Mouse (Mus musculus): Measurements from ENCODE around the gene Map3k15. TPM values are rescaled to one million over a fixed set of nuclear protein-coding genes. Genes with fewer than 3 reads are reported as not detected.
A peak's percentile ranks its signal among the peaks of the same experiment; 100 is the strongest.

Gene Map3k15
- polyA plus RNA-seq, 1 experiment = 0.01 TPM

- no peak for TF ChIP-seq E2F4 (IDR thresholded peaks at IDR 0.05; ENCODE audit: insufficient read depth)
- TF ChIP-seq SRF (IDR thresholded peaks at IDR 0.05; ENCODE audit: control insufficient read depth, insufficient read length, low read depth) = no peak
- TF ChIP-seq REST (IDR thresholded peaks at IDR 0.05; ENCODE audit: insufficient read depth, insufficient read length) = no peak
- no peak for TF ChIP-seq TCF12 (IDR thresholded peaks at IDR 0.05; ENCODE audit: insufficient read depth, poor library complexity, severe bottlenecking)
- no peak for TF ChIP-seq CEBPB (IDR thresholded peaks at IDR 0.05; ENCODE audit: insufficient read depth, poor library complexity, severe bottlenecking)
- TF ChIP-seq MYOD1 (IDR thresholded peaks at IDR 0.05; ENCODE audit: control insufficient read depth in 1 of 3, insufficient read length in 2 of 3, low read depth in 2 of 3) = no peak
- no peak for TF ChIP-seq MAX (IDR thresholded peaks at IDR 0.05; ENCODE audit: low read depth)
- TF ChIP-seq POLR2A (IDR thresholded peaks at IDR 0.05; ENCODE audit: insufficient read length, low read depth) = no peak
- no peak for TF ChIP-seq MYOG (IDR thresholded peaks at IDR 0.05; ENCODE audit: control insufficient read depth in 1 of 3, insufficient read depth in 1 of 3, insufficient read length in 2 of 3, low read depth in 2 of 3)
- TF ChIP-seq TCF3 (IDR thresholded peaks at IDR 0.05; ENCODE audit: insufficient read length, low read depth) = no peak
- no peak for TF ChIP-seq POLR2AphosphoS2 (IDR thresholded peaks at IDR 0.05; ENCODE audit: insufficient read length, low read depth)
- no peak for TF ChIP-seq USF1 (IDR thresholded peaks at IDR 0.05; ENCODE audit: low read depth)
- no peaks in the 10 kb centered on the region for H3K36me3 ChIP-seq (ENCODE audit: control insufficient read depth, insufficient read depth)
- no peak overlapping the region for H3K4me2 ChIP-seq (ENCODE audit: low read depth)
- H3K4me3 ChIP-seq = no peak overlapping the region
- H3ac ChIP-seq (ENCODE audit: control insufficient read depth, insufficient read length) = no peak overlapping the region
- H3K79me2 ChIP-seq (ENCODE audit: control insufficient read depth, insufficient read depth) = no peaks in the 10 kb centered on the region
- no peaks in the 10 kb centered on the region for H3K27me3 ChIP-seq (ENCODE audit: control insufficient read depth, insufficient read depth, insufficient read length)
Measured at GRCm38 (mm10) chrX:160116074-160116473, 127.8 kb downstream of the Map3k15 start.

GRCm38 (mm10) chrX:160116658-160117057 is 128.4 kb downstream of the Map3k15 start:
- TF ChIP-seq MAX (IDR thresholded peaks at IDR 0.05; ENCODE audit: low read depth) = no peak
- H3K79me2 ChIP-seq (ENCODE audit: control insufficient read depth, insufficient read depth) = no peaks in the 10 kb centered on the region
- H3ac ChIP-seq (ENCODE audit: control insufficient read depth, insufficient read length) = no peak overlapping the region
- no peak overlapping the region for H3K4me2 ChIP-seq (ENCODE audit: low read depth)
- no peaks in the 10 kb centered on the region for H3K27me3 ChIP-seq (ENCODE audit: control insufficient read depth, insufficient read depth, insufficient read length)
- H3K4me3 ChIP-seq = no peak overlapping the region
- H3K36me3 ChIP-seq (ENCODE audit: control insufficient read depth, insufficient read depth) = no peaks in the 10 kb centered on the region

- Histone ChIP-seq H3K36me3 (ENCODE audit: control insufficient read depth, insufficient read depth) (peaks cover 4% of the 10 kb centered on the region), H3K27me3 (ENCODE audit: control insufficient read depth, insufficient read depth, insufficient read length) (no peaks in the 10 kb centered on the region), H3K4me3 (no peak overlapping the region), H3ac (ENCODE audit: control insufficient read depth, insufficient read length) (no peak overlapping the region), H3K79me2 (ENCODE audit: control insufficient read depth, insufficient read depth) (peaks cover 48% of the 10 kb centered on the region), H3K4me2 (ENCODE audit: low read depth) (no peak overlapping the region)
- TF ChIP-seq TCF12 (IDR thresholded peaks at IDR 0.05; ENCODE audit: insufficient read depth, poor library complexity, severe bottlenecking) (no peak), MAX (IDR thresholded peaks at IDR 0.05; ENCODE audit: low read depth) (no peak), MYOD1 (IDR thresholded peaks at IDR 0.05; ENCODE audit: control insufficient read depth in 1 of 3, insufficient read length in 2 of 3, low read depth in 2 of 3) (no peak)
Measured at GRCm38 (mm10) chrX:160134136-160134843, 146.1 kb downstream of the Map3k15 start.

GRCm38 (mm10) chrX:160135719-160136118 is 147.5 kb downstream of the Map3k15 start:
- Histone ChIP-seq H3ac (ENCODE audit: control insufficient read depth, insufficient read length) (no peak overlapping the region), H3K4me2 (ENCODE audit: low read depth) (peak overlapping the region; percentile 74), H3K36me3 (ENCODE audit: control insufficient read depth, insufficient read depth) (peaks cover 4% of the 10 kb centered on the region), H3K4me3 (peak overlapping the region; percentile 57), H3K27me3 (ENCODE audit: control insufficient read depth, insufficient read depth, insufficient read length) (no peaks in the 10 kb centered on the region), H3K79me2 (ENCODE audit: control insufficient read depth, insufficient read depth) (peaks cover 48% of the 10 kb centered on the region)
- TF ChIP-seq SRF (IDR thresholded peaks at IDR 0.05; ENCODE audit: control insufficient read depth, insufficient read length, low read depth) = no peak
- TF ChIP-seq POLR2A (IDR thresholded peaks at IDR 0.05; ENCODE audit: insufficient read length, low read depth) = no peak
- TF ChIP-seq MAX (IDR thresholded peaks at IDR 0.05; ENCODE audit: low read depth) = no peak
- no peak for TF ChIP-seq TCF12 (IDR thresholded peaks at IDR 0.05; ENCODE audit: insufficient read depth, poor library complexity, severe bottlenecking)
- TF ChIP-seq TCF3 (IDR thresholded peaks at IDR 0.05; ENCODE audit: insufficient read length, low read depth) = no peak
- no peak for TF ChIP-seq MYOD1 (IDR thresholded peaks at IDR 0.05; ENCODE audit: control insufficient read depth in 1 of 3, insufficient read length in 2 of 3, low read depth in 2 of 3)
- TF ChIP-seq POLR2AphosphoS2 (IDR thresholded peaks at IDR 0.05; ENCODE audit: insufficient read length, low read depth) = no peak
- TF ChIP-seq E2F4 (IDR thresholded peaks at IDR 0.05; ENCODE audit: insufficient read depth) = no peak
- TF ChIP-seq REST (IDR thresholded peaks at IDR 0.05; ENCODE audit: insufficient read depth, insufficient read length) = no peak
- TF ChIP-seq MYOG (IDR thresholded peaks at IDR 0.05; ENCODE audit: control insufficient read depth in 1 of 3, insufficient read depth in 1 of 3, insufficient read length in 2 of 3, low read depth in 2 of 3) = no peak
- TF ChIP-seq USF1 (IDR thresholded peaks at IDR 0.05; ENCODE audit: low read depth) = no peak
- TF ChIP-seq CEBPB (IDR thresholded peaks at IDR 0.05; ENCODE audit: insufficient read depth, poor library complexity, severe bottlenecking) = no peak

- H3K27me3 ChIP-seq (ENCODE audit: control insufficient read depth, insufficient read depth, insufficient read length) = no peaks in the 10 kb centered on the region
- H3K4me2 ChIP-seq (ENCODE audit: low read depth) = peak overlapping the region; percentile 74
- TF ChIP-seq POLR2A (IDR thresholded peaks at IDR 0.05; ENCODE audit: insufficient read length, low read depth) (no peak), TCF3 (IDR thresholded peaks at IDR 0.05; ENCODE audit: insufficient read length, low read depth) (no peak), USF1 (IDR thresholded peaks at IDR 0.05; ENCODE audit: low read depth) (no peak), MAX (IDR thresholded peaks at IDR 0.05; ENCODE audit: low read depth) (no peak)
- peaks cover 4% of the 10 kb centered on the region for H3K36me3 ChIP-seq (ENCODE audit: control insufficient read depth, insufficient read depth)
- H3K79me2 ChIP-seq (ENCODE audit: control insufficient read depth, insufficient read depth) = peaks cover 48% of the 10 kb centered on the region
- H3K4me3 ChIP-seq = peak overlapping the region; percentile 57
- H3ac ChIP-seq (ENCODE audit: control insufficient read depth, insufficient read length) = no peak overlapping the region
Measured at GRCm38 (mm10) chrX:160136153-160136552, 147.9 kb downstream of the Map3k15 start.

All from myocyte (in vitro differentiated cells).